Mouse (Mus musculus) kidney, embryonic 16.5 days (tissue): ENCODE data around the gene Hjurp. TPM values are rescaled to one million over a fixed set of nuclear protein-coding genes. Genes with fewer than 3 reads are reported as not detected.

ENCODE experiments used
- polyA plus RNA-seq: library from polyadenylated mRNA; unstranded; fragments of >200 nt; fragmentation: Nextera tagmentation; extraction: Ambion mirVana; gene quantifications from 2 replicates; pipeline ENCODE4 v1.2.1, GENCODE M21; 2015

The Hjurp gene
- polyA plus RNA-seq, 1 experiment from 2014 or later, result 168 TPM

Other genes starting within 250 kb of the Hjurp start
- 25.3 and 28.9 TPM in 2 replicates for gene Ugt1a10, start 222.2 kb downstream of the Hjurp start, polyA plus RNA-seq
- gene Ugt1a9, start 206.8 kb downstream of the Hjurp start, polyA plus RNA-seq, result 6.4 and 7.1 TPM in 2 replicates
- 0.13 TPM in 1 of 2 replicates, not detected in the other for gene Ugt1a8, start 189.8 kb downstream of the Hjurp start, polyA plus RNA-seq
- gene Ugt1a7c, start 182.6 kb downstream of the Hjurp start, polyA plus RNA-seq, result 10.5 and 10.9 TPM in 2 replicates
- 0.81 and 0.82 TPM in 2 replicates for gene Ugt1a6b, start 174.4 kb downstream of the Hjurp start, polyA plus RNA-seq
- gene Ugt1a6a, start 142.8 kb downstream of the Hjurp start, polyA plus RNA-seq, result 6.0 and 6.7 TPM in 2 replicates
- not detected in 2 replicates for gene Ugt1a5, start 111.6 kb downstream of the Hjurp start, polyA plus RNA-seq
- gene Ugt1a2, start 77.0 kb downstream of the Hjurp start, polyA plus RNA-seq, result 68.4 and 84.9 TPM in 2 replicates
- 10.4 and 11.2 TPM in 2 replicates for gene Dnajb3, start 71.9 kb downstream of the Hjurp start, polyA plus RNA-seq
- 2.4 TPM in 2 replicates for gene Ugt1a1, start 65.7 kb downstream of the Hjurp start, polyA plus RNA-seq
- 1.3 and 2.8 TPM in 2 replicates for gene Mroh2a, start 50.6 kb downstream of the Hjurp start, polyA plus RNA-seq
- gene Trpm8, start within 50 bp of the Hjurp start, polyA plus RNA-seq, result not detected in 2 replicates
- 111 and 141 TPM in 2 replicates for gene Spp2, start 129.3 kb upstream of the Hjurp start, polyA plus RNA-seq
- gene Glrp1, start 232.4 kb upstream of the Hjurp start, polyA plus RNA-seq, result not detected in 2 replicates